Mouse (Mus musculus) liver (tissue): ENCODE results near the gene Ccdc136.
A peak's percentile ranks its signal among the peaks of the same experiment; 100 is the strongest.
"Not testable (repeated sequence)": the region's sequence is repeated elsewhere in the genome, so short reads cannot be mapped to it uniquely, and the experiment has no call there.

Experiments
- DNase-seq: peaks from one replicate; pipeline ENCODE4 v3.0.0-alpha.2; 2020; ENCODE audit warnings: mixed read lengths

The Ccdc136 gene

DNA sequence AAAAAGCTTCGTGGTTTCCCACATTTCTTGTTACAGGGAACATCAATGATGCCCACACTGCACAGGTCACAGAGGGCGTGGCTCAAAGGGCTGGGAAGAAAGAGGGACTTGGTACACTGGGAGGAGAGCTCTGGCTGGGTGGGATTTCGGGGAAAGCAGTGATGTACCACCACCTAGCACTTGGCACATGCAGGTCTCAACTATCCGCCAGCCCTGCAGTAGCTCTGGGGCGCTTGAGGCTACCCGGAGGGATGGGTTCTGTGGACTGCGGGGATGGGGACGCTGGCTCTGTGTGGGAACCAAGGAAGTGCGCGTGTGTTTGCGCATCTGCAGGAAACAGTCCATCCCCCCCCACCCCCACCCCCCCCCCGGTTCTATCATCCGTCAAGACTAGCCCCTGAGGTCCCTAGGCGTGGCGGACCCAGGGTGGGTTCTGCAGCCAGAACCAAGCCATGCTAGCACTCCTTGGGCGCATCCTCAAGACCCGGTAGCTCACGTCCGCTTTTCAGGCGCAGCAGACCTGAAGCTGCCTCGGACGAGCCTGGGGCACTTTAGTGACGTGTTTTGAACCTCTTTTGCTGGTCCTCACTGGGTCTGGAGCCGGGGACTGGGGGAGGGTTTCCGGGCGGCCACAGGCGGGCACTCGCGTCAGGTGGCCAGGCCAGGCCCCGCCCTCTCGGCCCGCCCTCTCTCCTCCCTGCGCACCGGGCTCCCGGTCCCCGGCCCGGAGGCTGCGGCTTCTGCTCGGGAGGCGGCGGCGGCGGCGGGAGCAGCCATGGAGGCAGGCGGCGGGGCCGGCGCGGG lies at the start of gene Ccdc136:
TSS of gene Ccdc136 (plus strand) at position 400 of the 804 bp plus-strand sequence.
- DNase-seq = peak; percentile 61

DNA sequence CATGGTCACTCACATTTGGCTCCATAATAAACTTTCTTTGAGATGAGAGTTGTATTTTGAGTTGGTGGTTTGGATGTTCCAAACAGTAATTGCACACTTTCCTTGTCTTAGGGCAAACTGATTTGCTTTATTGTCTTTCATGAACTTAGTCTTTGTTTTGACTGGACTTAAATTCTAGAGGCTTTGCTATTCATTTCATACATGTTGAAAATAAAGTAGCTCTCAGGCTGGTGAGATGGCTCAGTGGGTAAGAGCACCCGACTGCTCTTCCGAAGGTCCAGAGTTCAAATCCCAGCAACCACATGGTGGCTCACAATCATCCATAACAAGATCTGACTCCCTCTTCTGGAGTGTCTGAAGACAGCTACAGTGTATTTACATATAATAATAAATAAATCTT lies 49.6 kb upstream of the Ccdc136 start:
- DNase-seq = not testable (repeated sequence)

DNA sequence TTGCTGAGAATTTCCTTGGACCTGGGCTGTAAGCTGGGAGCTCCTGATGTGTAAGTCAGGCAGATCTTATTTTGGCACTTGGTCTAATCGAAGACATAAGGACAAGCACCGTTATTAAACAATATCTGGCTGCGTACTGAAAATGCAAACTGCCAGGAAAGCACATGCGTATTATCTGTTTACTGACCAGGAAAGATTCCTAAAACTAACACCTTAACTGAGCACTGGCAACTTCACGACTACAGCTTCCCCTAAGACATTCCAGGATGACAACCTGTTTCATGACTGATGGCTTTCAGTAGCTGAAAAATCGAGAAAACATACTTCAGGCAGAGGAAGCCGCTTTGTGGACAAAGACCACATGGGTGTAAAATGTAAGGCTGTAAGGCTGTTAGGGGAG lies 48.9 kb upstream of the Ccdc136 start:
- DNase-seq = no peak

DNA sequence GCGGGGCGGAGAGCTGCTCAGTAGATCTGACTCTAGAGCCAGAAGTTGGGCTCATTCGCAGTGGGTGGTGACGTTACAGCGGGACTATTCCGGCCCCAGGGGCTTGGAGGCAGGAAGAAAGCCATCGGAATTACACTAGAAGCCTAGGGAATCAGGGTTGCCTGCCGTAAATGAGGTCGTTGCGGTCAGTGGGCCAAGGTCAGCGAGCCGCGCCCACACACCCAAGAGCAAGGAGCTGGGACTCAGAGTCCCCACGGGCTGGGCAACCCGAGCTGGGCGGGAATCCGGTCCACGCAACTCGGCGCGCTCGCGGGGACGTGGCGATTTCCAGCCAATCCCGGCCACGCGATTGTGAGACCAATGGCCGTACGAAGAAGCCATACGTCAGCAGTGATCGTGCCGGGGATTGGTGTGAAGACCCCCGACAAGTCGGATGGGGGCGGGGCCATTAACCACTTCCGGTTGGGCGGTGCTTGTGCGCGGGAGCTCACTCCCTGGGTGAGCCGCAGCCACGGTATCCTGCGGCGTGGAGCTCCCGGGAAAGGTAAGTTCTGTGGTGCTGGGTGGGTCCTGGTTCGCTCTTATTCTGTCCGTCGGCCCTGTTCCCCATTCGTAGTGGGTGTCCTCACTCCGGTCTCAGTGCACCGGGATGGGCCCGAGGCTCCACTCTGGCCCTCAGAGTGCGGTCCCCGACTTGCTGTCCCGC lies 48.3 kb upstream of the Ccdc136 start, which contains the start of gene Calu:
TSS of gene Calu (plus strand) at position 405 of the 706 bp plus-strand sequence.
- peak; percentile 99 for DNase-seq

DNA sequence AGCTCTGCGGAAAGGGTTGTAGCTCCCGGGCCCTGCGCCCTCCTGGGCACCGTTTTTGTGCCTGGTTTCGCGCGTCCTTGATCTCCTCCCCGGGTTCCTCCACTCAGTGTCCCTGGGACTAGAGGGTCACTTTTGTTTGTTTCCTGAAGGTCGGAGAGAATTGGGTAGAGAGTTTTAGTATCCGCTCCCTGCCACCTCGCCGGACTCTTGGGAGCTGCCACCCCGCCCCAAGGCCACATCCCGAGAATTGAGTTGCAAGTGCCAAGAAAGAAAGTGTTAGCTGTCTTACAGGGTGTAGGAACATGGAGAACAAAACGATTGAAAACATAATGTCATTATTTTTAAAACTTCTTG lies 47.8 kb upstream of the Ccdc136 start:
- DNase-seq = no peak

DNA sequence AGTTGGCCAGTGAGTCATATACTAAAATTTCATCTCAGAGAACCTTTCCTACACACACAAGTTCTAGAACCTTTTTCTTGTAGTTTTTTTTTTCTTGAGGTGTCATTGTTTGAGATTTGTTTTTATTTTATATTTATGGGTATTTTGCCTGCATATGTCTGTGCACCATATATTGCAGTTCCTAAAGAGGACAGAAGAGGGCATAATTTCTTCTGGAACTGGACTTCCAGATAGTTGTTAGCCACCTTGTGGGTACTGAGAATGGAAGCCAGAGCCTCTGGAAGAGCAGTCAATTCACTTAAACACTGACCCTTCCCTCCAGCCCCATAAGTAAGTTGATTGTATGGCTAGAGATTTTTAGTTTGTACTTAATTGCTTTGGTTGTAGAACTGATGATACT lies 44.5 kb upstream of the Ccdc136 start:
- DNase-seq = no peak

DNA sequence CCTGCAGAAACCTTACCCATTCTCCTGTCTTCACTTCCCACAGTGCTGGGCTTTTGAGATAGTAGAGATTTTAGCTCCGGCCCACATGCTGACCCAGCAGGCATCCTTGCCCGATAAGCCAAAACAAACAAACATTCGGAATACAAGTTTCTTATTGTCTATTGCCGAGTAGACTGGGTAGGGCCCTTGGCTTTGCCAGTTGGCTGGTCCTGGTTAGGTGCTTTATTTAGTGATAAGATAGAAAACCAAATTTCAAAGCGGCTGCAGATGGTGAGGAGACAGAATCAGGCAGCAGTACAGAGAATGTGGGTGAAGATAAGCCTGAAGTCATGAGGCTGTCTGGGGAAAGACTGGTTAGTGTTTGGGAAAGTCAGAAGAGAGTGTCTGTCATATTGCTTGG lies 43.3 kb upstream of the Ccdc136 start:
- peak; percentile 20 for DNase-seq

DNA sequence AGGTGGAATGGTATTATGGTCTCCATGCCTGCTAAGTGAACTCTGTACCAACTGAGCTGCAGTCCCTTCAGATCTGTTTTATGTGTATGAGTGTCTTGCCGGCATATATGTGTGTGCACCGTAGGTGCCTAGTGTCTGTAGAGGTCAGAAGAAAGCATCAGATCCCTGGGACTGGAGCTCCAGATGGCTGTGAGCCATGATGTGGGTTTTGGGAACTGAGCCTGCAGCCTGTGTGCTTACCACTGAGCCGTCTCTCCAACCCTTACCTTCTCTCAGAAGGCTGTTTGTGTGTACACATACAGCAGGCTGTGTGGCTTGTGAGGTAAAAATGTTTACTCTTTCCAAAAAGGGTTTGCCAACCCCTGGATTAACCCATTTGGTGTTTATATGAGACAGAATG lies 36.7 kb upstream of the Ccdc136 start:
- no peak for DNase-seq

DNA sequence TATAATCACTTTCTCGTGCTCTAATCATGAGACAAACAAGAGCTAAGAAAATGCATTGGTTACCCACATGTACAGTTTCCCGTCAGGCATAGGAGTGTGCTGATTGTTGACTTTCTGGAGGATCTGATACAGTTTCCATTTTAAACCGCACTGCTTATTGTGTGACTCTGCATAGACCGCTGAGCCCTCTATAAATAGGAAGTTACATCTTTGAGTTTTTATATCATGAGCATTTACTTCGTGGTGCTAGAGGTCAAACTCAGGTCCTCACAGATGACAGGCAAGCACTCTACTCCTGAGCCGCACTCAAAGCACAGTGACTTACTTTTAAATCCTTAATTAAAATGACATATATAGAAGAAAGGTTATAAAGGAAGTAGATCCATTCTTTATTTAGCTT lies 35.9 kb upstream of the Ccdc136 start:
- DNase-seq = no peak

DNA sequence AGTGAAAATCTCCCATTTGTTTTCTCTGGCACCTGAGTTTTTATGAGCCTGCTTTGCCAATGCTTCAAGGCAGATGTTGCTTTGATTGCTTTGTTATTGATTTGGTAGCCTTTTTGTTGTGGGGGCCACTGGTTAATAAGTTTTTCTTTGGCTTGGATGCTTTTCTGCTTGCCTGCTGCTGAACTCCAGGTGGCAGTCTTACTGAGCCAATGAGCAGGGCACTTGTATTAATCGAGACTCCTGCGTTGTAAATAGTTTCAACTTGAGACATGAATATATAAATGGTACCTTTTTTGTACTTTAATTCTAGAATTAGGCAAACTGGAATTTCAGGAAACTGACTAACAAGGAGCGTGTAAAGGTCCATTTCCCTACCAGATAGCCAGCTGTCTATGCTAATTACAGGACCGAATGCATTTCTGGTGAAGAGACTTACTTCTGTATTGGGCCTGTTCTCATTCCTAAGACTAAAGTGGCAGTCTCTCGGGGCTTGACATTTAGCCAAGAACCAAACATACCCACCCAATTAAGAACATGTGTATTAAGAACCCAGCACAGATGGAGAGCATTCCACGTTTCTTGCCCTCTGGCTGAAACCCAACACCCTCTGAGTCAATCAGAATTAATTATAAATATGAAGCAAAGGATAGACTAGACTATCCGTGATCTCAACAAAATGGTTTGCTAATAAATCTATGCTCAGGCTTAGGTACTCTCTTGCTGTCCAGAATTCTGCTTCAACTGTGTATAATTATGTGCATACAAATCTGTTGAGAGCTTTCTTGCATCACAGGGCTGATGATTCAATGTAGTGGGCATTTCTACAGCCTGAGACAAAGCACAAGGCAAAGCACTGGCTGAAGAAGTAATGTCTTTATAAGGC lies 33.6 kb upstream of the Ccdc136 start:
- DNase-seq = no peak

DNA sequence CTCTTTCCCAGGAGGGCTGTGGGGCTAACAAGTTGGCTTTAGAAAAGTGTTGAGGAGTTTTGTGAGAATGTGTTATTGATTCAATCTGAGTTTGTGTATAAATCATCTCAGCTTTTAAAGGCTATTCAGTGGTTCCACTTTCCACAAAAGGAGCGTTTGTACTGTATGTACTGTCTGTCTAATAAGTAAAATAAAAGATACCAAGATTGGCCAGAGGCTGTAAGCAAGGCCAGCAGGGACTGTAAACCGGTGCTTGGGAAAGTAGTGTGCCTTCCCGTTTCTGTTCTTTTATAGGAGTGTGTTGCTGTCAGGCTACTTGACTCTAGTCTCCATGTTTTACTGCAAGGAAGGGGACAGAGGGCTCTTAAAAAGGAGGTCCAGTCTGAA lies 33.0 kb upstream of the Ccdc136 start:
- DNase-seq = no peak

DNA sequence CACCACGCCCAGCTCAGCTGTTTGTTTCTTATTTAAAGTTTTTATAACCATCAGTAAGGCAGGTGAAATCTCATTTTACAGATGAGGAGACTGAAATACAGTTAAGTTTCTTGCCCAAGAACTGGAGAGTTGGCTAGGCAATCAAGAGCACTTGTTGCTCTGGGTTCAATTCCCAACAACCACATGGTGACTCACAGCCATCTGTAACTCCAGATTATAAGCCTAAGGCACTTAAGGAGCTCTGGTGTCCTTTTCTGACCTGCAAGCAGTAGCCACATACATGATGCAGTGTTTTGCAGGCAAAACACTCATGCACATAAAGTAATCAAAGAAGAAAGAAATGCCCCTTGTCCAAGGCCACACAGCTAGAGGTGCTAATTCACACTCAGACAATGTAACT lies 30.8 kb upstream of the Ccdc136 start:
- DNase-seq = no peak

DNA sequence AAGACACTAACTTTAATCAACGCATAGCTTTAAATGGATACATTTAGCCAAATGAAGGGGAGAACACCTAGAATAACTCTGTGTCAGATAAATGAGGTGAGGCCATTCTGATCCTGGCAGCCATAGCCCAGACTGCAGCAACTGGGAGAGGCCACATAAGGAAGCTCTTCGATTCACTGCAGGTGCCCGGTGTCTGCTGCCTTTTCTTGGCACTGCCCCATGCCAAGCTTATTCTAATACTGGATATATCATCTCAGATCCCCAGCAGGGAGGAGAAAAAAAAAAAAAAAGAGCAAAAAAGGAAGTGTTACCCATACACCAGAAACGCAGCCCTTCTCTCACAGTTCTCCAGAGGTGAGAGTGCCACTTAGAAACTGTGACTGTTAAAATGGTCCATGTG lies 18.7 kb upstream of the Ccdc136 start:
- DNase-seq = no peak

DNA sequence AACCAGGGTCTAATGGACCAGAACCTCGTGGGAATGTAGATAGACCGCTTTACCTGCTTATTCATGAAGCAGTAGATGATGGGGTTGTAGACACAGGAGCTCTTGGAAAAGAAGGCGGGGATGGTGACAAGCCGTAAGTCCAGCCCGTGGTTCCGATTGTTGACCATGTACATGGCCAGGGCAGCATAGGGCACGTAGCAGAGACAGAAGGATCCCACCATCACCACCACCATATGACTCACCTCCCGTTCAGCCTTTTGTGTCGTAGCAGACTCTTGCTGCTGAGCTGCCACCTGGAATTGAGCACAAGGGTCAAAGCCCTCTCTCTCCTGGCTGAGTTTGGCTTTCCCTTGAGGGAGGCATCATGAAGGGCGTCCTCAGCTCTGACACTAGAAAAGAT lies 17.4 kb upstream of the Ccdc136 start:
- DNase-seq = no peak

DNA sequence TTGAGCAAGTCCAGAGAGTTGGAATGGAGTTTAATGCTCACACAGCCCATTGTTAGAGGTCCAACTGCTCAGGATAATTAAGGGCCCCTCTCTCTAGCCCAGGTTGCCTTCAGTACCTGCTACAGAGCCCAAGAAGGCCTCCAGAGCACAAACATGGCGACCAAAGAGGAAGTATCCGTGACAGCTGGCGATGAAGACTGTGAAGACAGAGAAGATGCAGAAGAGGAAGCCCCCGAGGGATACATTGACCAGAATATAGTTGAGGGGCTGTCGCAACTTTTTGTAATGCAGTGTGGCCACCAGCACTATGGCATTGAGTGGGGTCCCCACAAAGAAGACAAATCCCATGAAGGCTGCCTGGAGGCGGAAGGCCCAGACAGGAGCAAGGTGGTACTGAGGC lies 16.2 kb upstream of the Ccdc136 start:
- no peak for DNase-seq

DNA sequence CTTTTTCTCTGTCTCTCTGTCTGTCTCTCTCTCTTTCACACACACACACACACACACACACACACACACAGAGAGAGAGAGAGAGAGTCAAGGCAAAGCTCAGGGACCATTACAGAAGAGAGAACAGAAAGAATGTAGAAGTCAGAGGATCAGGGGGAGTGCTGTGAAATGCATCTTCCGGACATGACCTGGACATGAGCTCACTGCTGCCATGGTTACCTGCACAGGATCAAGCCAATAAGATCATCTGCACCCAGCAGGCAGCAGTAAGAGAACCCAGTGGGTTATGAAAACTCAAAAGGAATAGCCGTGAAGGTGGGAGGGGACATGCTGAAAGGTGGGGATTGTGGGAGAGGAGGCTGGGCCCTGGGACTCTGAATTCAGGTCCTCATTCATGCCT lies 13.7 kb upstream of the Ccdc136 start:
- no peak for DNase-seq

DNA sequence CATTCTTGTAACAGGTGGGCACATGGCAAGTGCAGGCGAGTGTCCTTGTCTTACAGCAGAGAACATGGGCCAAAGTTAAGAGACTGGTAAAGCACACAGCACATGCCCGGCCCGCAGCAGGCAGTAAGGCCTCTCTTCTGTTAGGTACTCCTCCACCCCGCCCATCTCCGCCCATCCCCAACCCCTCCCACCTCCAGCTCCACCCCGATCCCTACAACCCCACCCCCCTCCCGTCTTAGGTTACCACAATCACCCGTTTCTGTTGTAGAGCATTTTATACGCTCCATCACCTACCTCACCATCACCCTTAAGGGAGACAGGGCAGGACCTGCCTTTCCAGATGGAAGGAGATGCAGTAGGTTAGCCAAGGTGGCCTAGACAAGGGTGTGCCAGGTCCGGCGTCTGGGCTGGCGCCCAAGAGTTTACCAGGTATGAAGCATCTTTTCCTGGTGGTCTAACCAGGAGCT lies 8.0 kb upstream of the Ccdc136 start, which contains the start of gene Opn1sw:
TSS of gene Opn1sw (minus strand) at position 417 of the 467 bp plus-strand sequence.
- DNase-seq = peak; percentile 82

DNA sequence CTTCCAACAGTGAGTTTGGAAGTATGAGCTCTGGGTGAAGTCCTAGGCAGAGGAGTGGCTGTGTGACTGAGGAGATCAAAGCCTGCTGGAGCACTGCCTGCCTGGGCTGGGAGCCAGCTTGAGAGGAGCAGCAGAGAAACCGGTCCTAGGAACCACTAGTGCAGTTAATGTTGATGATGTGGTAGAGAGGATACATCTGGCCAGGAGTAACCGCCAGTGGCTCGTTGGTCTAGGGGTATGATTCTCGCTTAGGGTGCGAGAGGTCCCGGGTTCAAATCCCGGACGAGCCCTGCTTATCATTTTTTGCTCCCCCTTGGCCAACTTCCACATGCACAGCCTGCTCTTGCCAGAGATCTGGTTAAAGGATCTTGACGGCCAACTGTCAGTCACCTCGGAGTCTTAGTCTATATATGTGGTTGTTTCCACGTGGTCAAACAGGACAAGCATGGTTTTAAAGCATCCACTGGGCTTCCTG lies 7.5 kb upstream of the Ccdc136 start:
- peak; percentile 71 for DNase-seq

DNA sequence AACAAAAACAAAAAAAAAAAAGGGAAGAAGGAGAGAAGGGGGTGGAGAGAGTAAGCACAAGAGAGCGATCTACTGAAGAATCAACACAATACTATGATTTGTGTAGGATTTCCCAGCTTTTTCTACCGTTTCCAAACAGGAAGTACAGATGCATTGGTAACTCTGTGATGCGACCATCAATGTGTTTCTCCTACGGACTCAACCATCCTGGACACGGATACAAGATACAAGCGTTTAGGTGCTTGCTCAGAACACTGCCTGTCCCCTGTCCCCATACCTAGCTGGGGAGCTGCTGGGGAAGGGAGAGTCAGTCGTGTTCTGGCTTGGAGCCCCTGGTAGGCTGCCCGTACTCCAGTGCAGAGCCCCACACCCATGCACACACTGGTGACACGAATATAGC lies 6.7 kb upstream of the Ccdc136 start:
- no peak for DNase-seq

DNA sequence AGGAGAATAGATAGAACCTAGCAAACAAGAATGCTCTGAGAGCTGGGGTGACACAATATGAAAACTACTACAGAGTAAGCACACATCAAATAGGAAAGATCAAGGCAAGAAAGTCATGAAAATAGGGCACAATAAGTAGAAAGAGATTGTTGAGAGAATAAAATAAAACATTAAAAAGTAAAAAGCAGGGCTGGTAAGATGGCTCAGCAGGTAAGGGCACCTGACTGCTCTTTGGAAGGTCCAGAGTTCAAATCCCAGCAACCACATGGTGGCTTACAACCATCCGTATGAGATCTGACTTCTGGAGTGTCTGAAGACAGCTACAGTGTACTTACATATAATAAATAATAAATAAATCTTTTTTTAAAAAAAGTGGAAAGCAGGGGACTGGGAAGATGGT lies 5.6 kb upstream of the Ccdc136 start:
- DNase-seq = not testable (repeated sequence)

DNA sequence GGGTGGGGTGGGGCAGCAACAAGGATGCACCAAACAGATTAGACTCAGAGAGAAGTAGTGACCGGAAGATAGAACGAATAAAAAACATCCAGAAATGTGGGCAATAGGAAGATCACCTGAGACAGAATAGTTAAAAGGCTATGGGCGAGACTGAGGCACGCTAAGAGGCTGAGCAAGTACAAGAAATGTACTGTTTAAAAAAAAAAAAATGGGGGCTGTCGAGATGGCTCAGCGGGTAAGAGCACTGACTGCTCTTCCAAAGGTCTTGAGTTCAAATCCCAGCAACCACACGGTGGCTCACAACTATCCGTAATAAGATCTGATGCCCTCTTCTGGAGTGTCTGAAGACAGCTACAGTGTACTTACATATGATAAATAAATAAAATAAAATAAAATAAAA lies 4.9 kb upstream of the Ccdc136 start:
- not testable (repeated sequence) for DNase-seq

DNA sequence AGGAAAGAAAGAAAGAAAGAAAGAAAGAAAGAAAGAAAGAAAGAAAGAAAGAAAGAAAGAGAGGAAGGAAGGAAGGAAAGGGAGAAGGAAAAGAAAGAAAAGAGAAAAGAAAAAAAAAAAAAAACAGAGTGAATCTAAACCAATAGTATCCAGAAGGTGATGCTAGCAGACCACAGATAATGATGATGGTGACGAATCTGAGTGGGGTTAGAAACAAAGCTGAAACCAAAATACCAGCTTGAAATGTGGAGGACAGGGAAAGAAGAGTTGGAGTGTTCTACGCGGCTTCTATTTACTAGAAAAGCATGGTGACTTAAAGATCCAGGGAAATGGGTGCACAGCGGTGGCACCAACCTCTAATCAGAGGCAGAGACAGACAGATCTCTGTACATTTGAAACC lies 4.3 kb upstream of the Ccdc136 start:
- DNase-seq = no peak

DNA sequence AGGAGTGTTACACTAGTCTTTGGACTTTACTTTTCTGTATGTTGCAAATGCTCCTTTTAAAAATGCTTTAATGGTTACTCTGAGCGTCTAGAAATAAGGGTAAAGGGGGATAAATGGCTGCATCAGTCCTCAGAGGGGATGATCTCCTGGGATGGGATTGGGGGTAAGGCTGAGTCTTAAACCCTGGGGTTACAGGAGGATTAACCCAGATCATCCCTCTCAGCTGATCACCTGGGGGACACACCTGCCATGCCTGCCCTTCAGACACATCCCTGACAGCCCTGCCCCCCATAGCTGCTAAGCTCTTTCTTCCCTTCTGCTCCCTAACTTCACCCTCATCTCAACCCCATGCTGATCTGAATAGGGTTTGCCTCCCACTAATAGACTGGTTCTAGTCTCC lies 1.8 kb upstream of the Ccdc136 start:
- no peak for DNase-seq
